Mouse (Mus musculus): ENCODE data around the gene Cpeb4.

DNA sequence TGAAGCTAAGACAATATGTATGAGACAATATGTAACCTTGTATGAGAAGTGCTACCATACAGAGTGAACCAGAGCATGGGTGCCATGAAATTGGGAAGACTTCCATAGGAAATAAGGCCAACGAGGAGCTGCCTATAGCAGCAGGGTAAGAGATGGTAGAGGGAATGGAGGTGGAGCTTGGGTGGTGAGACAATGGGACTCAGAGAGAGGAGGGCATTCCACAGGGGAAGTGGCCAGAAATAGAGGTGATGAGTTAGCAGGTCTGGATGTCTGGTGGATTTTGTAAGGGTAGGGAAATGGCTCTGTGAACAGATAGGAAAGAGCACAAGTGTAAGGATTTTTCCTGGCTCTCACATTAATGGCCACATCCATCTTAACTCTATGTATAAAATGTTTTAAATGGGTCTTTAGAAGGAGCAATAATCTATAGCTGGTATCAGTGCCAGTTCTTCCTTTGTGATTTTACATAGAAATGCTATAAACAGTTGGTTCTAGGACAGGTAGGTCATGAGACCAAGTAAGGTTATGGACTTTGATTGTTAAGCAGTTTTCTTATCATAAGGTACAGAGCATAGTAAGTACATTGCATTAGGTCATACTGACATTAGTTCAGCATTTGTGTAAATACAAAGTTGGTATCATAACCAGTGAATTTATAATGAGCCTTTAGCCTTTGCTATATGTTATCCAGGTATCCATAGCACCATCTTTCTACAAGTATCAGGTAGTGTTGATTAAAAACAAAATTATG, 30.4 kb downstream of the Cpeb4 start:
- TF ChIP-seq CTCF (IDR thresholded peaks at IDR 0.05) (no peak), POLR2A (IDR thresholded peaks at IDR 0.05; ENCODE audit: insufficient read depth, low read depth, low read length) (no peak)

All from heart, adult 2 months (tissue).